Mouse (Mus musculus) lung, postnatal 14 days (tissue): ENCODE data around the gene Tmem266.

Experiments used
- DNase-seq: peaks from one replicate; pipeline ENCODE4 v3.0.0; 2021

Gene Tmem266

GRCm38 (mm10) chr9:55468397-55468796 is 141.7 kb downstream of the Tmem266 start:
- DNase-seq = peak; percentile 2

GRCm38 (mm10) chr9:55476084-55476483 is 149.4 kb downstream of the Tmem266 start:
- DNase-seq = no peak

DNA sequence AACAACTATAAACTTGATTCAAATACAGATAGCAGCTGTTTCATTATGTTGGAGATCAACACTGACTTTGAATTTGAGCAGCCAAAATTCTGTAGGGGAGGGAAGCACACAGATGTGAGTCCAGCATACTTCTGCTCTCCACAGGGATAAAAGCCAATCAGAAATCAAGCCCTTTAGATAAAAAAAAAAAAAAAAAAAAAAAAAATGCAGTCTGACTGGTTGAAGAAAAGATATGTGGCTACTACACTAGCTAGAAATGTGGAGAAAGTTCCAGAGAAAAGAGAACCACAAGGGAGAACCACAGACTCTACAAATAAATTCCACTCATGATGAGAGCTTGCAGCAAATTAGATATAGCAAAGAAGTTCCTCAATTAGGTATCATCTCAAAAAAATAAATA is 152.0 kb downstream of the Tmem266 start:
- no peak for DNase-seq

GRCm38 (mm10) chr9:55482116-55482515 is 155.4 kb downstream of the Tmem266 start:
- no peak for DNase-seq
